Mouse (Mus musculus): ENCODE data around the gene Snx17. TPM values are rescaled to one million over a fixed set of nuclear protein-coding genes. Genes with fewer than 3 reads are reported as not detected.

Snx17 gene
- polyA plus RNA-seq, 1 experiment from 2014 or later, result 133 TPM

GRCm38 (mm10) chr5:31193631-31194281 lies 729 bp downstream of the Snx17 start:
- DNase-seq (ENCODE audit: low spot score) (no peak), ATAC-seq (ENCODE audit: low FRiP score) (no peak)
- Histone ChIP-seq H3K9me3 (ENCODE audit: control insufficient read depth, low read length) (no peaks in the 10 kb centered on the region), H3K9ac (ENCODE audit: low read depth, low read length) (peak overlapping the region; percentile 95), H3K27ac (ENCODE audit: low read depth, low read length) (peak overlapping the region; percentile 82), H3K4me3 (ENCODE audit: low read depth, low read length) (peak overlapping the region; percentile 93), H3K36me3 (ENCODE audit: control insufficient read depth, insufficient read depth, low read length) (peaks cover 14% of the 10 kb centered on the region), H3K4me1 (replicated peaks; ENCODE audit: control insufficient read depth, insufficient read depth, low read length) (peaks cover 7% of the 10 kb centered on the region), H3K27me3 (ENCODE audit: control insufficient read depth, insufficient read depth, low read length) (no peaks in the 10 kb centered on the region), H3K4me2 (replicated peaks; ENCODE audit: low read depth, low read length) (peak overlapping the region; percentile 86)
- WGBS, result 16% methylated on average over 25 of the region's 25 CpGs

GRCm38 (mm10) chr5:31194486-31195485 lies 1.8 kb downstream of the Snx17 start:
- Histone ChIP-seq H3K4me3 (ENCODE audit: low read depth, low read length) (peak overlapping the region; percentile 93; the same call in 1 of the 2 replicates), H3K9ac (ENCODE audit: low read depth, low read length) (no peak overlapping the region), H3K9me3 (ENCODE audit: control insufficient read depth, low read length) (no peaks in the 10 kb centered on the region), H3K36me3 (ENCODE audit: control insufficient read depth, insufficient read depth, low read length) (peaks cover 14% of the 10 kb centered on the region), H3K27me3 (ENCODE audit: control insufficient read depth, insufficient read depth, low read length) (no peaks in the 10 kb centered on the region), H3K4me1 (replicated peaks; ENCODE audit: control insufficient read depth, insufficient read depth, low read length) (peaks cover 7% of the 10 kb centered on the region), H3K4me2 (replicated peaks; ENCODE audit: low read depth, low read length) (no peak overlapping the region; the same call in 1 of the 2 replicates), H3K27ac (ENCODE audit: low read depth, low read length) (no peak overlapping the region)
- no peak for DNase-seq (ENCODE audit: low spot score)
- WGBS, result 94% methylated on average over 16 of the region's 16 CpGs
- no peak for ATAC-seq (ENCODE audit: low FRiP score)

DNA sequence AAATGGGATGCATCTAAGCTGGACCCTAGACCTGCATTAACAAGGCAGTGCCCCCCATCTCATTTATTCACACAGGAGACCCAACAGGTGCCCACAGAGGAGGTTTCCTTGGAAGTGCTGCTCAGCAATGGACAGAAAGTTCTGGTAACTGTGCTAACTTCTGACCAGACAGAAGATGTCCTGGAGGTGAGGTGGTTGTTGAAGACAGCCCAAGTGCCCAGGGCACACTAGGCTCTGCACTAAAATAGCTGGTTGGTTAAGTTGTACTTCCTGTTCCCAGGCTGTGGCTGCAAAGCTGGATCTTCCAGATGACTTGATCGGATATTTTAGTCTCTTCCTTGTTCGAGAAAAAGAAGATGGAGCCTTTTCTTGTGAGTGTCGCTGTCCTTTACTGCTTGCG lies 2.6 kb downstream of the Snx17 start:
- 96% methylated on average over 4 of the region's 4 CpGs for WGBS
- Histone ChIP-seq H3K4me1 (replicated peaks; ENCODE audit: control insufficient read depth, insufficient read depth, low read length) (peaks cover 11% of the 10 kb centered on the region), H3K9me3 (ENCODE audit: control insufficient read depth, low read length) (peaks cover 5% of the 10 kb centered on the region), H3K4me2 (replicated peaks; ENCODE audit: low read depth, low read length) (no peak overlapping the region), H3K4me3 (ENCODE audit: low read depth, low read length) (no peak overlapping the region), H3K27me3 (ENCODE audit: control insufficient read depth, insufficient read depth, low read length) (no peaks in the 10 kb centered on the region), H3K36me3 (ENCODE audit: control insufficient read depth, insufficient read depth, low read length) (peaks cover 21% of the 10 kb centered on the region), H3K27ac (ENCODE audit: low read depth, low read length) (no peak overlapping the region), H3K9ac (ENCODE audit: low read depth, low read length) (no peak overlapping the region)
- ATAC-seq (ENCODE audit: low FRiP score), result no peak
- no peak for DNase-seq (ENCODE audit: low spot score)

DNA sequence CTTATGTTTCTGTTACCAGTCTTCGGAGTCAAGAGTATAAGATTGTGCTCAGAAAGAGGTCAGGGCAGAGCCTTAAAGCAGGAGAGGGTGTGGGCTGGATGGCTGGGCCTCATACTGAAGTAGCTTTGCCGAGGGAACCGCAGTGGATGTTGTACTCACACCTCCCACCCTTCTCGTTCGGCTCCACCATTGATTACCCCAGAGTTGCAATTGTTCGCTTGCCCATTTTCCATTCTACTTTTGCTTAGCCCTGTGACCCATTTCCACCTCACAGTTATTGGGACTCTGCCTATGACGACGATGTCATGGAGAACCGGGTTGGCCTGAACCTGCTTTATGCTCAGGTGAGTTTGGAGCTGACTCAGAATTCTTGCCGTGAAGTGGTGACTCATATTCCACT lies 3.2 kb downstream of the Snx17 start:
- Histone ChIP-seq H3K4me1 (replicated peaks; ENCODE audit: control insufficient read depth, insufficient read depth, low read length) (peaks cover 11% of the 10 kb centered on the region), H3K9ac (ENCODE audit: low read depth, low read length) (no peak overlapping the region), H3K36me3 (ENCODE audit: control insufficient read depth, insufficient read depth, low read length) (peaks cover 21% of the 10 kb centered on the region), H3K4me2 (replicated peaks; ENCODE audit: low read depth, low read length) (no peak overlapping the region), H3K4me3 (ENCODE audit: low read depth, low read length) (no peak overlapping the region), H3K27me3 (ENCODE audit: control insufficient read depth, insufficient read depth, low read length) (no peaks in the 10 kb centered on the region), H3K27ac (ENCODE audit: low read depth, low read length) (no peak overlapping the region), H3K9me3 (ENCODE audit: control insufficient read depth, low read length) (peaks cover 5% of the 10 kb centered on the region)
- no peak for DNase-seq (ENCODE audit: low spot score)
- ATAC-seq (ENCODE audit: low FRiP score), result no peak
- WGBS, result 94% methylated on average over 10 of the region's 10 CpGs

GRCm38 (mm10) chr5:31197072-31197471 lies 4.0 kb downstream of the Snx17 start:
- ATAC-seq (ENCODE audit: low FRiP score) (no peak), DNase-seq (ENCODE audit: low spot score) (no peak)
- Histone ChIP-seq H3K4me3 (ENCODE audit: low read depth, low read length) (no peak overlapping the region), H3K4me2 (replicated peaks; ENCODE audit: low read depth, low read length) (no peak overlapping the region), H3K4me1 (replicated peaks; ENCODE audit: control insufficient read depth, insufficient read depth, low read length) (peaks cover 8% of the 10 kb centered on the region), H3K9ac (ENCODE audit: low read depth, low read length) (no peak overlapping the region), H3K27me3 (ENCODE audit: control insufficient read depth, insufficient read depth, low read length) (no peaks in the 10 kb centered on the region), H3K9me3 (ENCODE audit: control insufficient read depth, low read length) (peaks cover 5% of the 10 kb centered on the region), H3K27ac (ENCODE audit: low read depth, low read length) (no peak overlapping the region), H3K36me3 (ENCODE audit: control insufficient read depth, insufficient read depth, low read length) (peaks cover 21% of the 10 kb centered on the region)
- WGBS, result 95% methylated on average over 12 of the region's 12 CpGs

- peaks cover 23% of the 10 kb centered on the region for H3K36me3 ChIP-seq (ENCODE audit: control insufficient read depth, insufficient read depth, low read length)
- DNase-seq (ENCODE audit: low spot score), result no peak
- no peaks in the 10 kb centered on the region for H3K27me3 ChIP-seq (ENCODE audit: control insufficient read depth, insufficient read depth, low read length)
- peaks cover 8% of the 10 kb centered on the region for H3K4me1 ChIP-seq (replicated peaks; ENCODE audit: control insufficient read depth, insufficient read depth, low read length)
- no peak overlapping the region for H3K4me2 ChIP-seq (replicated peaks; ENCODE audit: low read depth, low read length)
- H3K4me3 ChIP-seq (ENCODE audit: low read depth, low read length), result no peak overlapping the region
- 80% methylated on average over 9 of the region's 9 CpGs for WGBS
- no peak overlapping the region for H3K27ac ChIP-seq (ENCODE audit: low read depth, low read length)
- peaks cover 5% of the 10 kb centered on the region for H3K9me3 ChIP-seq (ENCODE audit: control insufficient read depth, low read length)
- ATAC-seq (ENCODE audit: low FRiP score), result no peak
- H3K9ac ChIP-seq (ENCODE audit: low read depth, low read length), result no peak overlapping the region
These were observed 5.1 kb downstream of the Snx17 start for GRCm38 (mm10) chr5:31198170-31198569.

- H3K4me3 ChIP-seq (ENCODE audit: low read depth, low read length), result no peak overlapping the region
- H3K4me2 ChIP-seq (replicated peaks; ENCODE audit: low read depth, low read length), result no peak overlapping the region
- DNase-seq (ENCODE audit: low spot score) (no peak), ATAC-seq (ENCODE audit: low FRiP score) (no peak)
- 85% methylated on average over 5 of the region's 5 CpGs for WGBS
- H3K27me3 ChIP-seq (ENCODE audit: control insufficient read depth, insufficient read depth, low read length), result no peaks in the 10 kb centered on the region
- H3K27ac ChIP-seq (ENCODE audit: low read depth, low read length), result no peak overlapping the region
- H3K4me1 ChIP-seq (replicated peaks; ENCODE audit: control insufficient read depth, insufficient read depth, low read length), result peaks cover 8% of the 10 kb centered on the region
- peaks cover 5% of the 10 kb centered on the region for H3K9me3 ChIP-seq (ENCODE audit: control insufficient read depth, low read length)
- peaks cover 23% of the 10 kb centered on the region for H3K36me3 ChIP-seq (ENCODE audit: control insufficient read depth, insufficient read depth, low read length)
- no peak overlapping the region for H3K9ac ChIP-seq (ENCODE audit: low read depth, low read length)
These were observed 5.7 kb downstream of the Snx17 start for GRCm38 (mm10) chr5:31198616-31199320.

- Histone ChIP-seq H3K4me3 (ENCODE audit: low read depth, low read length) (no peak overlapping the region), H3K36me3 (ENCODE audit: control insufficient read depth, insufficient read depth, low read length) (peaks cover 23% of the 10 kb centered on the region), H3K27ac (ENCODE audit: low read depth, low read length) (no peak overlapping the region), H3K9me3 (ENCODE audit: control insufficient read depth, low read length) (peaks cover 5% of the 10 kb centered on the region), H3K9ac (ENCODE audit: low read depth, low read length) (no peak overlapping the region), H3K27me3 (ENCODE audit: control insufficient read depth, insufficient read depth, low read length) (no peaks in the 10 kb centered on the region), H3K4me2 (replicated peaks; ENCODE audit: low read depth, low read length) (no peak overlapping the region), H3K4me1 (replicated peaks; ENCODE audit: control insufficient read depth, insufficient read depth, low read length) (peaks cover 5% of the 10 kb centered on the region; the same call in 1 of the 2 replicates)
- WGBS, result 92% methylated on average over 19 of the region's 19 CpGs
- no peak for ATAC-seq (ENCODE audit: low FRiP score)
- DNase-seq (ENCODE audit: low spot score), result no peak
These were observed 6.4 kb downstream of the Snx17 start for GRCm38 (mm10) chr5:31199321-31199892.
